Mouse (Mus musculus): ENCODE results near the gene Bhlhb9. TPM values are rescaled to one million over a fixed set of nuclear protein-coding genes. Genes with fewer than 3 reads are reported as not detected.
A peak's percentile ranks its signal among the peaks of the same experiment; 100 is the strongest.

Bhlhb9 gene
- total RNA-seq, 2 experiments from 2014 or later = 66.2 to 71.2 TPM

DNA sequence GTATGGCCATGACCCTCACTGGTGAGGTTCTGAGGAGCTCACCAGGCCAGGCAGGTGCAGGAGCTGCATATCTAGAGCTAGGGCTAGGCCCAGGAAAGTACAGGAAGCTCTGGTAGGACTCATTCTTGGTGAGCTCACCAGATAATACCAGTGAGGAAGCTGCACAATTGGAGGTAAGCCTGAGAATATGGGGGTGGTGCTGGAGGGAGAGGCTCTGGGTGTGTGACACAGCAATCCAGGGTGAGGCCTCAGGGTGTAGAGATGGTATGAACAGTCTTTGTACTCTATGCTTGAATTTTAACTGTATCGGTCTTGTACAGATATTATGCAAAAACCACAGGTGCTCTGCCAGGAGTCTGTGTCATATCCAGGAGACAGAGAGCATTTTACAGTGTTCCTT is 82.2 kb downstream of the Bhlhb9 start:
- no peak for DNase-seq (ENCODE audit: low spot score in 2 of 2)
- intact Hi-C loops (cut with DNase I) = no loop called here

DNA sequence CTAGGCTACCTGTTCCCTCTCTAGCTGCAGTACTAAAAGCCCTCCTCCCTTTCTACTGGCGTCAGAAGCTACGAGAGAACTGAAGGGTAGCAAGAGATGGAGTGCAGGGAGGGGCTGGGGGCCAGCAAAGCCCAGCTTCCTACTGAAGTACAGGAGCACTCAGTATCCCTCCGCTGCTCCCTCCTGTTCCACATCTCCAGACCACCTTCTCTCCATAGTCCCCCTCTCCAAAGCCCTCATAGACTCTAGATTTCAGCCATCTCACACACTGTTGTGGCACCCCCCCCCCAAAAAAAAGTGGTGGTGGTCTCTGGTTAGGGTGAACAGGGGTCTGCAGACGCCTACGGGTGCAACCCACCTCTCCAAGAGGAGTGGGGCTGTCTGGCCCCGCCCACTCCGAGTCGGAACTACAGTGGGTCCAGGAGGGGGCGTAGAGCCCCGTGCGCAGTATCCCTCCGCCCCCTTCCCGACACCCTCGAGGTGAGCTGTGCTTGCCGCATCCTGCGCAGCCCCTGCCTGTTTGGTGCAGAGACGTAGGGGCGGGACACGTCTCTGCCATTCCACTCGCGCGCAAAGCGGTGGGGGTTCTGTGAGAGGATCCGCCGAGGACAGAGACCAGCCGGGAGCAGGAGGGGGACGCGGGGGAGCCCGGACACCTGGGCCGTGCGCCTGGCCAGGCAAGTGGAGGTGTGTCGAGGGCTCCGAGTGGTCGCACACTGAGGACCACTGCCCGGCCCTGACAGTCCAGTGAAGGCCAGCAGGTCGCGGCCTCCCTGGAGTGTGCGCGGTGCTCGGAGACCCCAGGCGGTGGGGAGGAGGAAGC is 88.2 kb downstream of the Bhlhb9 start:
- peak; percentile 83 to 89 for DNase-seq (ENCODE audit: low spot score in 2 of 2)
- intact Hi-C loops (cut with DNase I) = loop anchor here (5.0 kb wide), 1 partner anchor 38 kb away; no protein-coding TSS in a partner anchor

DNA sequence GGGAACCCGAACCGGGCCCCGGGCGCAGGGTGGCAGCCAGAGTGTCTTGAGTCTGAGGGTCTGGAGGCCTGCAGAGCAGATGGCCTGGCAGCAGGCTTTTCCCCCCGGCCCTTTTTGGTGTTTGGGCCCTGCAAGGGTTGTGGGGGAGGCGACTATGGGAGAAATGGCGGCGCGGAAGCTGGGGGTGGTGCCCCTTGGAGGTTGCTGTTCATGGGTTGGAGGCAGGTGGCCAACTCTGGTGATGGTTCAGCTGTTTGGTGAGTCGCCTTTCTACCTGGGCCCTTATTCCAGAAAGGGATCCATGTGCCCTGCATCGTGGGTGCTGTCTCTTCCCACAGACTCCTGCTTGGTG is 88.8 kb downstream of the Bhlhb9 start:
- DNase-seq (ENCODE audit: low spot score in 2 of 2) = peak in 1 of 2 experiments; percentile 9
- intact Hi-C loops (cut with DNase I) = loop anchor here (5.0 kb wide), 1 partner anchor 39 kb away; no protein-coding TSS in a partner anchor

DNA sequence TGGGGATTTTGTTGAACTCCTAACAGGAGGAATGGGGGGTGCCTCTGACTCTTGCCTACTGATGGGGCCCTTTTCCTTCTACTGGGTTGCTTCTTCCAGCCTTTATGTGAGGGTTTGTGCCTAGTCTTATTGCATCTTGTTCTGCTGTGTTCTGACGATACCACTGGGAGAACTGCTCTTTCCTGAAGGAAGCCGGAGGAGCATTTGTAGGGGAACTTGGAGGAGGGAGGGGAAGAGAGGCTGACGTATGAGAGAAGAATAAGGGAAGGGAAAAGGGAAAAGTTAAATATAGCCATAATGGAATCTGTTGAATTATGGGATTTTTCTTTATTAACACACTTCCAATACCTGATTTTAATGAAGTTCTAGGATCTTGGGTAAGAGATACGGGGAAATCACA is 119.2 kb downstream of the Bhlhb9 start:
- DNase-seq (ENCODE audit: low spot score in 2 of 2) = no peak
- intact Hi-C loops (cut with DNase I) = no loop called here

DNA sequence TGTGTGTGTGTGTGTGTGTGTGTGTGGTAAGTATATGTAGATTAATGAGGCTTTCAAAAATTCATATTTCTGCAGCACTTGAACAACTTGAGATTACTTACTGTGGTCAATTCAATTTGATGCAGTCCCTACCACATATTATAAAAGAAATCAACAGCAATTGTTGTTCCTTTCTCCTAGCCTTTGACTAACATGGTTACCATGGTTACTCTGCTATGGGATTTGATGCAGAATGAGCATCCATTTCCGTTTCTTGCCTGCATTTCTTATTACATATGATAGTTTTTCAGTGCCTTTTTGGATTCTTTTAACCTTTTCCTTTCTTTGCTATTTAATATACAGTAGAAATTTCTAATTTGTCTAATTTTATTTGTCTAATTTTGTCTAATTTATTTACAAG is 119.7 kb downstream of the Bhlhb9 start:
- intact Hi-C loops (cut with DNase I) = no loop called here
- peak in 1 of 2 experiments; percentile 7 for DNase-seq (ENCODE audit: low spot score in 2 of 2)

DNA sequence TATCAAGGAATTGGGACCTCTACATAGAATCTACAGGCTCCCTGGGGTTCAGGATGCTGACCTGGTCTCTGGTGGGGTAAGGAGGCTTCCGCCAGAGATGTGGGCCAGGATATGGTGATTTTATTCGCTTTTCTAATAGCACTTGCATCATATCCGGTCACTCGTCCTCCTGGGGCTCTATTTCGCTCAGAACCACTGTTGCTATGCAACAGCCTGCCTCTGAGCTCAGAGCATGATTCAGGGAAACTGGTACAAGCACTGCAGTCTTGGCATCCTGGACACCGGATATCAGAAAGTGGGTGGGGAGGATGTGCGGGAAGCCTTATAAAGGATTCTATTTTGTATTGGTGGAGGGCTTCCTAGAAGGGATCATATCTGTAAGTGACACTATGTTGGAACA is 124.8 kb downstream of the Bhlhb9 start:
- intact Hi-C loops (cut with DNase I) = no loop called here
- DNase-seq (ENCODE audit: low spot score in 2 of 2) = peak; percentile 22 to 32

DNA sequence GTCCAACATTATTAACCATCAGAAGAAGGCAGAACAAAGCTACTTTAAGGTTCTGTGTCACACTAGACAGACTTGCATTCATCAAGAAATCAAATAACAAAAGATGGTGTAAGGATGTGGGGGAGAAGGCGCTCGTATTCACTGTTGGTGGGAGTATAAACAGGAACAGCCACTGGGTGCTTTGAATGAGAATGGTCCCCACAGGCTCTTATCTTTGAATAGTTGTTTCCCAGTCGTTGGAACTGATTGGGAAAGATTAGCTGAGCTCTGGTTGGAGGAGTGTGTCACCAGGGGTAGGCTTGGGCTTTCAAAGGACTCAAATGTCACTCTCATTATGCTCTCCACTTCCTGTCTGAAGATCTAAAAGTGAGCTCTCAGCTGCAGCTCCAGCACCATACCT is 128.5 kb downstream of the Bhlhb9 start:
- intact Hi-C loops (cut with DNase I) = no loop called here
- DNase-seq (ENCODE audit: low spot score in 2 of 2) = no peak

DNA sequence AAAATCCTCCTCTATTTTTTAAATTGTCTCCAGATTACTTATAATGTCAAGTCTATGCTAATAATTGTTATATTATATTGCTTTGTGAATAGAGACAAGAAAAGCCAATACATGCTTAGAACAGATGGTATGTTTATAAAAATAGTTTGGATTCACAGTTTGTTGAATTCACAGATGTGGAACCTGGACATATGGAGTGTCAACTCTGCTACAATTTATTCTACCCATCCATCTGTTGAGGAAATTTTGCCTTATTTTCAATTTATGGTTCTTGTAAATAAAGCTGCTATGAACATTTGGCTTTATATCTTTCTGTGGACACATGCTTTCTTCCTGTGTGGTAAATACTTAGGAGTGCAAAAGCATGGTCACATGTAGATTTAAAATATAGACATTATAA is 131.2 kb downstream of the Bhlhb9 start:
- no peak for DNase-seq (ENCODE audit: low spot score in 2 of 2)
- intact Hi-C loops (cut with DNase I) = no loop called here

DNA sequence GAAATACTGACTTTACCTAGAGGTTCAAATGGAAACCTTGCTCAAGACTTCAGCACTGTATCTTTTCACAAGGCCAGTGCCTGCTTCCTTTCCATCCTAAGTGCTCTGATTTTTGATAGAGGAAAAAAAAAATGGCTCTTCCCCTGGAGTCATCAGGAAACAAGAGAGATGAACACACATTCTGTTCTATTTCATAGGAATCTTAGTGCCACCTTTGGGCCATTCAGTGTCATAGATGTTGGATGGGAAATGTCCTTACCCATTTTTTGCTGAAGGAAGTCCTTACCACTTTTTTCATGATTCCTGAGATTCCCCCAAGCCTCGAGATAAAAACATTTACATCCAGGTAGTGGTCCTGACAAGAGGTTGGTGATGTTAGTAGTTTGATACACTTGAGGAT is 139.1 kb downstream of the Bhlhb9 start:
- DNase-seq (ENCODE audit: low spot score in 2 of 2) = no peak
- intact Hi-C loops (cut with DNase I) = no loop called here

Small RNA genes within 50 kb of the gene (microRNA-seq; reads per million reads assigned to microRNA genes)
- 0 reads per million in 2 experiments for gene Mir1970

Other genes starting within 250 kb of the Bhlhb9 start
- 1 to 10 TPM; 1.0 to 2.0 TPM for gene Nxf7, start 198.8 kb upstream of the Bhlhb9 start, total RNA-seq (2021)
- gene Prame, start 169.9 kb upstream of the Bhlhb9 start, total RNA-seq (2021) = not detected
- not detected for gene Tcp11x2, start 103.8 kb upstream of the Bhlhb9 start, total RNA-seq (2021)
- not detected for gene Tmsb15a, start 72.3 kb upstream of the Bhlhb9 start, total RNA-seq (2021)
- 10 to 100 TPM; 30.1 to 33.8 TPM for gene Armcx5, start 54.9 kb upstream of the Bhlhb9 start, total RNA-seq (2021)
- gene Gprasp1, start 54.9 kb upstream of the Bhlhb9 start, total RNA-seq (2021) = 100 to 1,000 TPM; 311 to 327 TPM
- gene Gprasp2, start 41.4 kb downstream of the Bhlhb9 start, total RNA-seq (2021) = 100 to 1,000 TPM; 152 to 170 TPM
- gene Arxes2, start 196.2 kb downstream of the Bhlhb9 start, total RNA-seq (2021) = 10 to 100 TPM; 77.8 to 96.9 TPM
- 10 to 100 TPM; 57.2 to 59.4 TPM for gene Arxes1, start 235.8 kb downstream of the Bhlhb9 start, total RNA-seq (2021)